Mouse (Mus musculus) embryonic facial prominence, embryonic 13.5 days (tissue): ENCODE results near the gene Sox5. TPM values are rescaled to one million over a fixed set of nuclear protein-coding genes. Genes with fewer than 3 reads are reported as not detected.

Experiments used
- ATAC-seq: fragments of 200-750 bp; cut with Nextera tagmentation; 2 replicates; pipeline ENCODE4 v1.8.0; 2017; ENCODE audit warnings: low read depth; ENCODE audit not compliant: insufficient number of reproducible peaks, insufficient read depth, low FRiP score, low TSS enrichment
- H3K27ac ChIP-seq: fragments of 300-500 bp; sonication (generic); 2 replicates; pipeline ENCODE4 v1.5.1; 2015; ENCODE audit warnings: moderate library complexity, mild to moderate bottlenecking, inconsistent platforms
- H3K27me3 ChIP-seq: fragments of 300-500 bp; sonication (generic); 2 replicates; pipeline ENCODE4 v1.6.1; 2015; ENCODE audit warnings: mild to moderate bottlenecking, inconsistent platforms
- H3K36me3 ChIP-seq: fragments of 300-500 bp; sonication (generic); 2 replicates; pipeline ENCODE4 v1.6.1; 2015; ENCODE audit warnings: mild to moderate bottlenecking, inconsistent platforms
- H3K4me1 ChIP-seq: fragments of 300-500 bp; sonication (generic); 2 replicates; pipeline ENCODE4 v1.6.1; 2015; ENCODE audit warnings: inconsistent platforms
- H3K4me2 ChIP-seq: fragments of 300-500 bp; sonication (generic); 2 replicates; pipeline ENCODE4 v1.6.1; 2015; ENCODE audit warnings: moderate library complexity, mild to moderate bottlenecking, inconsistent platforms
- H3K4me3 ChIP-seq: fragments of 300-500 bp; sonication (generic); 2 replicates; pipeline ENCODE4 v1.5.1; 2015; ENCODE audit warnings: mild to moderate bottlenecking, inconsistent platforms
- H3K9ac ChIP-seq: fragments of 300-500 bp; sonication (generic); 2 replicates; pipeline ENCODE4 v1.6.1; 2015; ENCODE audit warnings: mild to moderate bottlenecking, inconsistent platforms
- H3K9me3 ChIP-seq: fragments of 300-500 bp; sonication (generic); 2 replicates; pipeline ENCODE4 v1.6.1; 2016; ENCODE audit warnings: inconsistent platforms
- WGBS: fragments of 180-500 bp; shearing (Covaris S2); methylation state at CpG from one replicate; pipeline ENCODE4 v1.1.7; 2015; ENCODE audit warnings: mixed read lengths; 5-methylcytosine and 5-hydroxymethylcytosine counted together
- polyA plus RNA-seq: library from polyadenylated mRNA; unstranded; fragments of >200 nt; fragmentation: Nextera tagmentation; extraction: Ambion mirVana; gene quantifications from 2 replicates; pipeline ENCODE4 v1.2.1, GENCODE M21; 2015

Gene Sox5
- polyA plus RNA-seq, 1 experiment from 2014 or later = 55.6 TPM

DNA sequence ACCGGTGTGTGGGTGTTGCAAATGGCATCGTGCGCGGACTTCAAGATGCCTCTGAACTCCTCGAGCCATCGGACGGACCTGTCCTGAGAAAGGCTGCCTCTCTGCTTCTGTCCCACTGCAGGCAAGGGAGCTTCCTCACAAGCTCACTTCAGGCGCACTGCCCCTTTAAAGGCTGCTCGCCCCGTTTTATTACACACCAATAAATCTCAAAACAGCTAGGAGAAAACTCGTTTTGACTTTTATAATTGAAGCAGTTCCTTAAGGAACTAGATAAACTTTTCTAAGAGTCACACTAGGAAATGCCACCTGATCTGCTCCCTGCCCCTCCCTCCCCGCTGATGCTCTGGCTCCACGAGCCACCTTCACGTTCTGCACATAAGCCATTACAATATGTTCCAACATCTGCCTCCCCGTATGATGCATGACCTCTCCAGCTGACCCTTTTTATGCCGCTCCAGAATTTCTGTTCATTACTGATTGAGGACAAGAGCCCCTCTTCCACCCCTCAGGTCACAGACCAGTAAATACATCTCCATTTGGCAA is 863.3 kb downstream of the Sox5 start:
- Histone ChIP-seq H3K36me3 (no peaks in the 10 kb centered on the region), H3K27me3 (no peaks in the 10 kb centered on the region), H3K9ac (no peak overlapping the region), H3K4me3 (no peak overlapping the region), H3K9me3 (no peaks in the 10 kb centered on the region), H3K4me2 (no peak overlapping the region), H3K4me1 (no peaks in the 10 kb centered on the region), H3K27ac (no peak overlapping the region)
- no peak for ATAC-seq
- whole genome bisulfite sequencing = 73% methylated on average over 16 of the region's 16 CpGs

DNA sequence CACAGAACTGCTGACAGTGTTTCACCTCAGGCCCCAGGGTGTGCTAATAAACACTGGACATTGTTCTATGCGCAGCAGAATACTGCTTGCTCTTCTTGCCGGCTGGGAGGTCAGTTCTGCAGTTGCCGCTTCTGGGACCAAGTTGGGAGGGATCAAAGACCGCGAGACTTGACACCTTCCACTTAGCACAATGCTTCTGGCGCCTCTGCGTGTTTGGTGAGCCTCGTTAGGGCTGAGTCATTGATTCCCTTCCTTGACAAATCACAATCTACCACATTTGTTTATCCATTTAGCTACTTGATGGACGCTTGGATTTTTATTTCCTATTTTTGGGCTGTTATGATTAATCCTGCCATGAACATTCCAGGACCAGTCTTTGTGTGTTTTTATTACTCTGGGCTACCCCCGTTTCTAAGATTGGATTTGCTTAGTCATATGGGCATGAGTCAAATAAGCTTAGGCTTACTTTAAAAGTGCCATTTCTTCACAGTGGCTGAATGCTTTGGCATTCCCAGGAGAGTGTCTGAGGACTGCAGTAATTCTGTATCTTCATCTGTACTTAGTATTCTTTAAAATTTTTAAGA is 865.5 kb downstream of the Sox5 start:
- H3K27ac ChIP-seq = no peak overlapping the region
- no peaks in the 10 kb centered on the region for H3K4me1 ChIP-seq
- no peak overlapping the region for H3K4me3 ChIP-seq
- H3K9ac ChIP-seq = no peak overlapping the region
- H3K4me2 ChIP-seq = no peak overlapping the region
- H3K27me3 ChIP-seq = no peaks in the 10 kb centered on the region
- H3K9me3 ChIP-seq = no peaks in the 10 kb centered on the region
- 87% methylated on average over 10 of the region's 10 CpGs for WGBS
- H3K36me3 ChIP-seq = no peaks in the 10 kb centered on the region
- ATAC-seq = no peak

- Histone ChIP-seq H3K4me1 (no peaks in the 10 kb centered on the region), H3K36me3 (no peaks in the 10 kb centered on the region), H3K27me3 (no peaks in the 10 kb centered on the region), H3K9ac (no peak overlapping the region), H3K27ac (no peak overlapping the region), H3K4me3 (no peak overlapping the region), H3K4me2 (no peak overlapping the region), H3K9me3 (no peaks in the 10 kb centered on the region)
- 97% methylated on average over 3 of the region's 3 CpGs for WGBS
- no peak for ATAC-seq
These were observed 866.1 kb downstream of the Sox5 start for GRCm38 (mm10) chr6:143915686-143916085.

GRCm38 (mm10) chr6:143912316-143912715 is 869.5 kb downstream of the Sox5 start:
- Histone ChIP-seq H3K4me2 (no peak overlapping the region), H3K4me3 (no peak overlapping the region), H3K27ac (no peak overlapping the region), H3K4me1 (no peaks in the 10 kb centered on the region), H3K9me3 (no peaks in the 10 kb centered on the region), H3K27me3 (no peaks in the 10 kb centered on the region), H3K9ac (no peak overlapping the region), H3K36me3 (no peaks in the 10 kb centered on the region)
- 89% methylated on average over 3 of the region's 3 CpGs for WGBS
- ATAC-seq = no peak

DNA sequence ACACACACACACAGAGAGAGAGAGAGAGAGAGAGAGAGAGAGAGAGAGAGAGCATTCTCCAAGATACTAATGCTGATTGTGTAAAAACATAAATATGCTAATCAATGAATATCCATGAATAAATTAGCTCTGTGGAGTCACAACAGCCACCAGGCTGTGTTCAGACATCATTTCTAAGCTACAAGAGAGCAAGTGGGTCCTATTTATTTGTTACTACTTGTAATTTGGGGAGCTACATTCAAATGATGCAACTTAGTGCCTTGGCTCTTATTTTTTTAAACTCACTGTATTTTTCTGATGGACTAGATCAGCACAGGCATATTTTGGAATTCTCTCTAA is 877.1 kb downstream of the Sox5 start:
- Histone ChIP-seq H3K9me3 (no peaks in the 10 kb centered on the region), H3K4me2 (no peak overlapping the region), H3K36me3 (no peaks in the 10 kb centered on the region), H3K4me3 (no peak overlapping the region), H3K4me1 (no peaks in the 10 kb centered on the region), H3K27me3 (no peaks in the 10 kb centered on the region), H3K27ac (no peak overlapping the region), H3K9ac (no peak overlapping the region)
- no peak for ATAC-seq

- Histone ChIP-seq H3K4me2 (no peak overlapping the region), H3K36me3 (no peaks in the 10 kb centered on the region), H3K9me3 (no peaks in the 10 kb centered on the region), H3K4me1 (no peaks in the 10 kb centered on the region), H3K9ac (no peak overlapping the region), H3K4me3 (no peak overlapping the region), H3K27ac (no peak overlapping the region), H3K27me3 (no peaks in the 10 kb centered on the region)
- 68% methylated on average over 10 of the region's 10 CpGs for WGBS
- ATAC-seq = no peak
These were observed 877.6 kb downstream of the Sox5 start for GRCm38 (mm10) chr6:143903981-143904692.

DNA sequence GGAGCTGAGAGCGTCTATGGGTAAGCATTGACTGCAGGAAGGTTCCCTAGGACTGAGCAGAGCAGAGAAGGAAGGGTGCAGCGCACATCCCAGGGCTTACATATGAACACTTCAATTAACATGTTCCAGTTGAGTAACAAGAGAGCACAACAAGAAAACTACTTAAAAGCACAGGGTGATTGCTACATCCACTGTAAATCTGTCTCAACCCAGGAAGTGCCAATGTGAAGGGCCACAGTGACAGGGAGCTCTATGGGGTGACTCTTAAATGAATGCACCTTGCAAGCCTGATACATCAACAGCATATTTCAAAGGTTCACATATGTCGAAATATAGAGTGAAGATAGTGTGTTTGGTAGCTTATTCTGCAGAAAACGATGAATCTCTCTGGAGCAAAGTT is 880.9 kb downstream of the Sox5 start:
- H3K4me3 ChIP-seq = no peak overlapping the region
- no peaks in the 10 kb centered on the region for H3K36me3 ChIP-seq
- no peaks in the 10 kb centered on the region for H3K9me3 ChIP-seq
- H3K27ac ChIP-seq = no peak overlapping the region
- ATAC-seq = no peak
- H3K9ac ChIP-seq = no peak overlapping the region
- no peaks in the 10 kb centered on the region for H3K27me3 ChIP-seq
- H3K4me2 ChIP-seq = no peak overlapping the region
- 89% methylated on average over 4 of the region's 4 CpGs for WGBS
- H3K4me1 ChIP-seq = no peaks in the 10 kb centered on the region

DNA sequence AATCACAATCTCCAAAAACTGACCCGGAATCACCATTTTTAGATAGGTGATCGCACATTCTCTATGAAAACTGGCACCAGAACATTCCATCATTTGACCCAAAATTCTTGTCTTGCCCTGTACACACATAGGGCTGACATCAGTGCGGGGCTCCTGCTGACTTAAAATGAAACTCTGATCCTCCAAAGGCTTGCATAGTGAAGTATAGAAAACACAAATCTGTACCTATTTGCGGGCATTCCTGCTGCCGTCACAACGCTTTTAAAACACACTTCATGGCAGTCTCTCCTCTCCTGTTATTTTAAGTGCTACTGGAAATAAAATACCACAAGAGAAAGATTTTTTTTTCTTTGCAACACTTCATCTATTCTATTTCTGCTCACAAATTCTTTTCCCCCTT is 886.7 kb downstream of the Sox5 start:
- Histone ChIP-seq H3K9ac (no peak overlapping the region), H3K27ac (no peak overlapping the region), H3K4me2 (no peak overlapping the region), H3K4me1 (no peaks in the 10 kb centered on the region), H3K36me3 (no peaks in the 10 kb centered on the region), H3K27me3 (no peaks in the 10 kb centered on the region), H3K9me3 (no peaks in the 10 kb centered on the region), H3K4me3 (no peak overlapping the region)
- WGBS = 88% methylated on average over 6 of the region's 6 CpGs
- no peak for ATAC-seq

DNA sequence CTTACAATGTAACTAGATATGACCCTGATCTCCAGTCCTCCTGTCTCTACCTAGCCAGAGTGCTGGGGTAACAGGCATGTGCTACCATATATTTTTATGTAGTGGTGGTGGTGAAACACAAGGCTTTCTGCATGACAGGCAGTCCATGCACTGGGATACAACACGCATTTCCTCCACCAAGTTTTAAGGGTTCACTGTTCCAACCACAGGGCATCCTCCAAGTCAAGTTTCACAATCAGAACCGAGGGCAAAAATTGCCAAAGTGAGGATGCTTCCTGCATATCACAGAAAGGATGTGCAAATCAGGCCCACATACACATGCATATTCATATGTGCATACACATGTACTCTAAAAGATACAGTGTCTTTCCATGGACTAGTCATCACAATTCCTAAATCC is 888.9 kb downstream of the Sox5 start:
- H3K4me1 ChIP-seq = no peaks in the 10 kb centered on the region
- no peaks in the 10 kb centered on the region for H3K9me3 ChIP-seq
- no peak overlapping the region for H3K4me3 ChIP-seq
- H3K27ac ChIP-seq = no peak overlapping the region
- ATAC-seq = no peak
- WGBS = 85% methylated on average over 2 of the region's 2 CpGs
- H3K4me2 ChIP-seq = no peak overlapping the region
- H3K36me3 ChIP-seq = no peaks in the 10 kb centered on the region
- H3K27me3 ChIP-seq = no peaks in the 10 kb centered on the region
- H3K9ac ChIP-seq = no peak overlapping the region

- ATAC-seq = no peak
- Histone ChIP-seq H3K36me3 (peaks cover 5% of the 10 kb centered on the region; the same call in 1 of the 2 replicates), H3K27ac (no peak overlapping the region), H3K9me3 (no peaks in the 10 kb centered on the region), H3K4me1 (no peaks in the 10 kb centered on the region), H3K9ac (no peak overlapping the region), H3K4me2 (no peak overlapping the region), H3K27me3 (no peaks in the 10 kb centered on the region), H3K4me3 (no peak overlapping the region)
- WGBS = 52% methylated on average over 7 of the region's 7 CpGs
These were observed 893.2 kb downstream of the Sox5 start for GRCm38 (mm10) chr6:143888556-143888955.

DNA sequence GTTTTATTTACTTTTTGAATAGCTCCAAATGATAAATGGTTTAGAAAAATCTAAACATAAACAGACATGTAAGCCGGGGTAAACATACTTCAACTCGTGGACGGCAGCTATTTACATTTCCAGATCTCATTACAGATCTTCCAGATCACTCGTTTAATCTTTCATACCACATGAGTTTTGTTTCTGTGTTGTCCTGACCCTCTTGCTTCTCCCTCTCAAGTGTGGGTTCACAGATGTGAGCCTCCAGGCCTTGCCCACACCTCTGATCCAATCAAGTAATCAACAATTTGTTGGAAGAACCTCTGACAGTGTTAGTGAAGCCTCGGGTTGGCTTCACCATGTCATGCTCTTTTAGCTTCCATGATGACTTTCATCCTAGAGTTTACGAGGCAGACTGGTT is 903.3 kb downstream of the Sox5 start:
- no peak overlapping the region for H3K4me3 ChIP-seq
- H3K4me2 ChIP-seq = no peak overlapping the region
- no peak overlapping the region for H3K9ac ChIP-seq
- H3K4me1 ChIP-seq = no peaks in the 10 kb centered on the region
- 69% methylated on average over 6 of the region's 6 CpGs for WGBS
- H3K27ac ChIP-seq = no peak overlapping the region
- H3K27me3 ChIP-seq = no peaks in the 10 kb centered on the region
- H3K36me3 ChIP-seq = no peaks in the 10 kb centered on the region
- no peak for ATAC-seq
- H3K9me3 ChIP-seq = no peaks in the 10 kb centered on the region

DNA sequence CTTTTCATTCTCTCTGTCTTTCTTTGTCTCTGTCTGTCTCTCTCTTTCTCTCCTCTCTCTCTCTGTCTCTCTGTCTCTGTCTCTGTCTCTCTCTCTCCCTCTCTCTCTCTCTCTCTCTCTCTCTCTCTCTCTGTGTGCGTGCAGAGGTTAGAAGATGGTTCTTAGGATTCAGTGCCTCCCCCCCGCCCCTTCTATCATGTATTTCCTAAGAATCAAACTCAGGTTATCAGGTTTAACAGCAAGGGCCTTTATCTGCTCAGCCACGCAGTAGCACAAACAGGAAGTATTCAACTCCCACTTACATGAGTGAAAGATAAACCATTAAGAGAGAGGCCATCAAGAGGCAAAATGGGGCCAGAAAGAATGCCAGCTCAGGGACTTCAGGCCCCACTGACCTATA is 913.0 kb downstream of the Sox5 start:
- no peaks in the 10 kb centered on the region for H3K9me3 ChIP-seq
- ATAC-seq = no peak
- no peak overlapping the region for H3K9ac ChIP-seq
- 84% methylated on average over 3 of the region's 3 CpGs for WGBS
- H3K36me3 ChIP-seq = no peaks in the 10 kb centered on the region
- no peaks in the 10 kb centered on the region for H3K4me1 ChIP-seq
- H3K4me3 ChIP-seq = no peak overlapping the region
- no peak overlapping the region for H3K27ac ChIP-seq
- no peak overlapping the region for H3K4me2 ChIP-seq
- peaks cover 24% of the 10 kb centered on the region for H3K27me3 ChIP-seq
